12 mouse cellular contexts compared by ENCODE assay signal in the genomic region with DNA sequence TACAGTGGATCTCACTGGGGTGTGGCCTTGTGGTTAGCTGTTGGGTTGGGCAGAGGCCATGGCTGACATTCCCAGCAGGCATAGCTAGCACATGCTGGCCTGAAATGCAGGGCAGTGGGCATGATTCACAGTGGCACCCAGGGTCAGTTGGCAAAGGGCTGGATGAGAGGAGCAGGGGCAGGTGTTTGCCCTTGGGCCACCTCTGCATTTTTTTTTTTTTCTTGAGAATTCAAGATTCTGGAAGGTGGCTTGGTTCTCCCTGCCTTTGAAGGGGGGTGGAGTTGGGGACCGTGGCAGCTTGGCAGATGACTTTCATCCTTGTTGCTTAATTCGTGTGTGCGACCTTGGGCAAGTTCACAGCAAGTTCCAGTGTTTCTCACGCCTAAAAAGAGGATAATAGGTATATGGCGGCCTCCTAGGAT. TPM values are rescaled to one million over a fixed set of nuclear protein-coding genes. Genes with fewer than 3 reads are reported as not detected.
DNase-seq lines count a peak whose midpoint lies in the region; ATAC-seq and TF ChIP-seq lines count a peak whose summit lies in the region.
"Had no signal": no experiment of that assay in that cellular context is flagged by ENCODE, and none has a peak within 500 bp of the region (broad histone marks: within the 10 kb centered on the region; RNA-seq: fewer than 3 reads in every experiment).

No protein-coding gene starts in this region.

- no peaks in the 10 kb centered on the region for H3K36me3 ChIP-seq in liver, embryonic 14.5 days (replicated peaks; ENCODE audit: control insufficient read depth, insufficient read depth, low read depth)
- H3K36me3 ChIP-seq: embryonic facial prominence, embryonic 13.5 days; hindbrain, embryonic 13.5 days had no signal

- no peak for TF ChIP-seq EP300 in liver, embryonic 14.5 days (IDR thresholded peaks at IDR 0.05; ENCODE audit: low read depth)

- H3K9ac ChIP-seq in liver, embryonic 14.5 days (replicated peaks) = no peak overlapping the region
- H3K9ac ChIP-seq: embryonic facial prominence, embryonic 13.5 days had no signal

- no peaks in the 10 kb centered on the region for H3K27me3 ChIP-seq in Patski
- peaks cover 25% of the 10 kb centered on the region for H3K27me3 ChIP-seq in liver, embryonic 14.5 days (ENCODE audit: control insufficient read depth, insufficient read depth, low read length)

- in situ Hi-C loops in Patski (cut with MboI; ENCODE audit: low pct_unique_long_range_greater_than_20kb) = no loop called here

- peaks cover 0 to 11% of the 10 kb centered on the region in 2 experiments; a peak in 2 of 4 replicates for H3K4me1 ChIP-seq in liver, embryonic 14.5 days (replicated peaks; ENCODE audit: control insufficient read depth in 2 of 2, insufficient read depth in 2 of 2, low read length in 1 of 2)

- peak; percentile 5 for ATAC-seq in Patski
- ATAC-seq in liver, embryonic 14.5 days (ENCODE audit: insufficient read depth) = no peak
- ATAC-seq in activated CD4-positive, CD25-positive, alpha-beta regulatory T cell, adult 4 months = no peak

- no peaks in the 10 kb centered on the region for H3K9me3 ChIP-seq in liver, embryonic 14.5 days (ENCODE audit: control insufficient read depth, low read length)
- H3K9me3 ChIP-seq: embryonic facial prominence, embryonic 13.5 days; hindbrain, embryonic 13.5 days had no signal

- DNase-seq in kidney, adult 8-10 months = peak; percentile 57 to 64
- DNase-seq in kidney, postnatal 10 days = no peak
- peak; percentile 49 for DNase-seq in CD4-positive helper T cell, adult 2 months (ENCODE audit: low read depth, low spot score)
- peak; percentile 42 for DNase-seq in Patski (ENCODE audit: low read depth, low spot score)
- no peak for DNase-seq in liver, embryonic 14.5 days (ENCODE audit: low read depth in 3 of 3, low spot score in 3 of 3)
- no peak for DNase-seq in left cerebral cortex, adult 18-20 months (ENCODE audit: low spot score in 2 of 2)
- DNase-seq: right cerebral cortex, postnatal 14 days had no signal

- WGBS in liver, embryonic 14.5 days (ENCODE audit: insufficient replicate concordance) = 12% methylated on average over 5 of the region's 5 CpGs

- H3K4me3 ChIP-seq in liver, embryonic 14.5 days (ENCODE audit: insufficient read depth in 1 of 2, low read depth in 2 of 2, low read length in 2 of 2) = no peak overlapping the region
- H3K4me3 ChIP-seq: embryonic facial prominence, embryonic 13.5 days; hindbrain, embryonic 13.5 days had no signal

- peak overlapping the region; percentile 3; the same call in 1 of the 2 replicates for H3K4me2 ChIP-seq in liver, embryonic 14.5 days (ENCODE audit: low read depth)
- H3K4me2 ChIP-seq: embryonic facial prominence, embryonic 13.5 days; hindbrain, embryonic 13.5 days had no signal

- POLR2A ChIA-PET in Patski (lab: Charles Lee) = interaction anchor here (1.5 kb wide), 1 partner anchor 59 kb away, joined by 7 read pairs; a partner anchor contains a TSS

- H3K27ac ChIP-seq in liver, embryonic 14.5 days = no peak overlapping the region
- H3K27ac ChIP-seq: embryonic facial prominence, embryonic 13.5 days; hindbrain, embryonic 13.5 days had no signal

- no peak for TF ChIP-seq CTCF in Patski (IDR thresholded peaks at IDR 0.05)
- TF ChIP-seq CTCF in liver, embryonic 14.5 days (IDR thresholded peaks at IDR 0.05; ENCODE audit: low read depth) = no peak

- CTCF ChIA-PET in Patski (lab: Charles Lee) = interaction anchor here (1.0 to 3.1 kb wide), 6 partner anchors 10 to 150 kb away, joined by 3 to 13 read pairs (median 5); a partner anchor contains a TSS

RNA-seq across cellular contexts. Expression of a gene that starts 3.5 kb away (rescaled TPM):
- 22.4 TPM for polyA plus RNA-seq in Patski (2021)
- polyA plus RNA-seq in liver, embryonic 14.5 days (2012; rRNA removed) = 2.3 and 3.5 TPM in 2 replicates
- 2.3 and 3.5 TPM in 2 replicates for polyA plus RNA-seq in liver, embryonic 14.5 days (2014; fragmentation: Nextera tagmentation; extraction: Ambion mirVana)
- 10 to 100 TPM; 60.0 to 62.7 TPM for polyA plus RNA-seq in activated CD4-positive, CD25-positive, alpha-beta regulatory T cell, adult 4 months (2017; shearing (Covaris generic))
- total RNA-seq in left cerebral cortex, adult 18-20 months (2021) = 100 to 1,000 TPM; 169 to 206 TPM

RNA-seq across cellular contexts. Expression of a gene that starts 33.9 kb away (rescaled TPM):
- polyA plus RNA-seq in Patski (2021) = 0.17 TPM
- polyA plus RNA-seq in liver, embryonic 14.5 days (2012; rRNA removed) = not detected in 2 replicates
- polyA plus RNA-seq in liver, embryonic 14.5 days (2014; fragmentation: Nextera tagmentation; extraction: Ambion mirVana) = not detected in 2 replicates
- not detected for polyA plus RNA-seq in activated CD4-positive, CD25-positive, alpha-beta regulatory T cell, adult 4 months (2017; shearing (Covaris generic))
- total RNA-seq in left cerebral cortex, adult 18-20 months (2021) = 1 to 10 TPM; 1.8 to 2.0 TPM
- total RNA-seq: gastrocnemius, adult 18-20 months had no signal
- polyA plus RNA-seq: neural tube, embryonic 11.5 days had no signal

RNA-seq across cellular contexts. Expression of a gene that starts 42.2 kb away (rescaled TPM):
- polyA plus RNA-seq in Patski (2021) = 20.6 TPM
- polyA plus RNA-seq in liver, embryonic 14.5 days (2012; rRNA removed) = 2.2 and 3.5 TPM in 2 replicates
- 3.4 and 4.4 TPM in 2 replicates for polyA plus RNA-seq in liver, embryonic 14.5 days (2014; fragmentation: Nextera tagmentation; extraction: Ambion mirVana)
- 1 to 10 TPM; 2.2 to 3.6 TPM for polyA plus RNA-seq in activated CD4-positive, CD25-positive, alpha-beta regulatory T cell, adult 4 months (2017; shearing (Covaris generic))
- 10 to 100 TPM; 16.1 to 16.2 TPM for total RNA-seq in left cerebral cortex, adult 18-20 months (2021)

RNA-seq across cellular contexts. Expression of a gene that starts 43.8 kb away (rescaled TPM):
- not detected for polyA plus RNA-seq in Patski (2021)
- polyA plus RNA-seq in liver, embryonic 14.5 days (2012; rRNA removed) = not detected in 2 replicates
- polyA plus RNA-seq in liver, embryonic 14.5 days (2014; fragmentation: Nextera tagmentation; extraction: Ambion mirVana) = 0.13 TPM in 1 of 2 replicates, not detected in the other
- polyA plus RNA-seq in activated CD4-positive, CD25-positive, alpha-beta regulatory T cell, adult 4 months (2017; shearing (Covaris generic)) = not detected
- 1 to 10 TPM; 1.5 to 1.8 TPM for total RNA-seq in left cerebral cortex, adult 18-20 months (2021)
- total RNA-seq: gastrocnemius, adult 18-20 months had no signal
- polyA plus RNA-seq: embryonic facial prominence, embryonic 13.5 days; neural tube, embryonic 11.5 days had no signal

RNA-seq across cellular contexts. Expression of a gene that starts 58.4 kb away (rescaled TPM):
- polyA plus RNA-seq in Patski (2021) = 47.5 TPM
- polyA plus RNA-seq in liver, embryonic 14.5 days (2012; rRNA removed) = 8.4 and 11.4 TPM in 2 replicates
- 2.4 and 2.6 TPM in 2 replicates for polyA plus RNA-seq in liver, embryonic 14.5 days (2014; fragmentation: Nextera tagmentation; extraction: Ambion mirVana)
- polyA plus RNA-seq in activated CD4-positive, CD25-positive, alpha-beta regulatory T cell, adult 4 months (2017; shearing (Covaris generic)) = 1 to 10 TPM; 3.4 TPM
- total RNA-seq in left cerebral cortex, adult 18-20 months (2021) = 10 to 100 TPM; 42.6 to 52.8 TPM

Comparison
In these comparisons a context has a peak if more than half of its experiments do, and no peak if none do; other contexts are left out.
1. DNase-seq: peak in kidney, adult 8-10 months (2 of 2), CD4-positive helper T cell, adult 2 months (single experiment) and Patski (single experiment); none in kidney, postnatal 10 days (single experiment), liver, embryonic 14.5 days (0 of 3) and left cerebral cortex, adult 18-20 months (0 of 2).